Mouse (Mus musculus): ENCODE results near the gene Olfr71. TPM values are rescaled to one million over a fixed set of nuclear protein-coding genes. Genes with fewer than 3 reads are reported as not detected.
A peak's percentile ranks its signal among the peaks of the same experiment; 100 is the strongest.

The Olfr71 gene
- polyA plus RNA-seq, 1 experiment from 2014 or later, result not detected

DNA sequence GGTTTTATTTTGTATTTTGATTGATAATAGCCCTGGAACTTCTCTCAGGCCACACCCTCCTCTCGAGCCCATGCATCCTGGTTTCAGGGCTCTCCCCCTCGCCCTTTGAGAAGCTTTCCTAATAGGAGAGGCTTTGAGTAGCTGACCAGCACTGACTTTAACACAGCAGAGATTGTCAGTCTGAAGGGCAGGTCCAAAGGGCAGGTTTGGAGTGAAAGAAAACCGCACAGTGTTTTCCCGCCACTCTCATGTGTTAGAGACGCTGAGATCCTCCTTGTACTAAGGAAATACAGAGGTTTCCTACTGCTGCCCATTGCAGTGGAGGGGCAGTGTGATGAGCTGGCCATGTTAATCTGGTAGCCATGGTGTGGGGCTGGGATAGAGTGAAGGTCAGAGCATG lies 35.1 kb downstream of the Olfr71 start:
- Histone ChIP-seq H3K36me3 (ENCODE audit: control insufficient read depth, insufficient read depth, low read length) (peaks cover 34% of the 10 kb centered on the region), H3K4me3 (ENCODE audit: low read depth, low read length) (no peak overlapping the region), H3K9ac (replicated peaks; ENCODE audit: low read depth, low read length) (no peak overlapping the region), H3K27me3 (ENCODE audit: control insufficient read depth, insufficient read depth, low read length) (no peaks in the 10 kb centered on the region), H3K9me3 (ENCODE audit: control insufficient read depth, low read length) (no peaks in the 10 kb centered on the region), H3K4me1 (ENCODE audit: control insufficient read depth, insufficient read depth, low read length) (peaks cover 15% of the 10 kb centered on the region), H3K27ac (ENCODE audit: low read depth, low read length) (no peak overlapping the region), H3K4me2 (ENCODE audit: low read depth, low read length) (no peak overlapping the region)
- 86% methylated on average over 5 of the region's 5 CpGs for WGBS
- ATAC-seq (ENCODE audit: low read depth), result no peak

DNA sequence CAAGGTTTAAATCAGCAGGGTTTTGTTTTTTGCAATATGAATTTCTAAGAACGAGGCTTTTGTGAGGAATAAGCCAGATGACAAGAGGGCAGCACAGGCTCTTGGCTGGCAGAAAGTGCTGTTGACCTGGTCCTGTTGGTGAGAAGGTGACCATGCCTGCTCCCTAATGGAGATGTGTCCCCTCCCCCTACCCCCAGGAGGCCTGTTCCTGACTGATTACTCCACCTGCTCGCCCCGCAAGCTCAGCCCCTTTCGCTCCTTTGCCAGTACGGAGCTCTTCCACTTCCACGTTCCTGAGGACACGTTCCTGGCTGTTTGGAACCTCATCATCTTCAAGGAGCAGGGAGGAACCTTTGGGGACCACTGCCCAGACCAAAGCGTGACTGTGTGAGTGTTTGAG lies 36.4 kb downstream of the Olfr71 start:
- Histone ChIP-seq H3K36me3 (ENCODE audit: control insufficient read depth, insufficient read depth, low read length) (peaks cover 29% of the 10 kb centered on the region), H3K4me2 (ENCODE audit: low read depth, low read length) (no peak overlapping the region), H3K27ac (ENCODE audit: low read depth, low read length) (no peak overlapping the region), H3K27me3 (ENCODE audit: control insufficient read depth, insufficient read depth, low read length) (no peaks in the 10 kb centered on the region), H3K4me1 (ENCODE audit: control insufficient read depth, insufficient read depth, low read length) (peaks cover 19% of the 10 kb centered on the region), H3K4me3 (ENCODE audit: low read depth, low read length) (no peak overlapping the region), H3K9me3 (ENCODE audit: control insufficient read depth, low read length) (no peaks in the 10 kb centered on the region), H3K9ac (replicated peaks; ENCODE audit: low read depth, low read length) (no peak overlapping the region)
- WGBS, result 67% methylated on average over 8 of the region's 8 CpGs
- ATAC-seq (ENCODE audit: low read depth), result no peak

DNA sequence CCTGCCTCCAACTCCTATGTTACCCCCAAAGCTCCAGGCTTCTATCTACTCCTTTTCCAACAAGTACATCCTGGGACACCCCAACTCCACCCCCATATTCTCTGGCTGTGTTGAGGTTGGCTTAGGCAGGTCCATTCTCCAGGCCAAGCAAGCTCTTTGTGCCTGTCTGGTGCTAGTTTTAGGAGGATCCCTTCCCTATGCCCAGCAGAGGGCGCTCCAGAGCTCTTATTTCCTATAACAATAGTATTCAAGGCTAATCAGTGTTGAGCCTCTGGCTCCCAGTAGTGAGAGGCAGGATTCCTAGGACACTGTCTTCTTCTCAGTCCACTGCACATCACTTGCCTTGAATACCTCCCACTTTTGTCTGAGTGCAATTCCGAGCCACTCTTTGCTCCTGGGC lies 38.0 kb downstream of the Olfr71 start:
- 0 out of 2 replicates have a peak overlapping the region, but pooled peaks have one; percentile 11 for H3K9ac ChIP-seq (replicated peaks; ENCODE audit: low read depth, low read length)
- WGBS, result 2% methylated on average over 2 of the region's 2 CpGs
- H3K27me3 ChIP-seq (ENCODE audit: control insufficient read depth, insufficient read depth, low read length), result no peaks in the 10 kb centered on the region
- no peak overlapping the region for H3K27ac ChIP-seq (ENCODE audit: low read depth, low read length)
- ATAC-seq (ENCODE audit: low read depth), result no peak
- peak overlapping the region; percentile 10; the same call in 1 of the 2 replicates for H3K4me3 ChIP-seq (ENCODE audit: low read depth, low read length)
- H3K4me1 ChIP-seq (ENCODE audit: control insufficient read depth, insufficient read depth, low read length), result peaks cover 22% of the 10 kb centered on the region
- peak overlapping the region; percentile 93 for H3K4me2 ChIP-seq (ENCODE audit: low read depth, low read length)
- peaks cover 21% of the 10 kb centered on the region for H3K36me3 ChIP-seq (ENCODE audit: control insufficient read depth, insufficient read depth, low read length)
- no peaks in the 10 kb centered on the region for H3K9me3 ChIP-seq (ENCODE audit: control insufficient read depth, low read length)

DNA sequence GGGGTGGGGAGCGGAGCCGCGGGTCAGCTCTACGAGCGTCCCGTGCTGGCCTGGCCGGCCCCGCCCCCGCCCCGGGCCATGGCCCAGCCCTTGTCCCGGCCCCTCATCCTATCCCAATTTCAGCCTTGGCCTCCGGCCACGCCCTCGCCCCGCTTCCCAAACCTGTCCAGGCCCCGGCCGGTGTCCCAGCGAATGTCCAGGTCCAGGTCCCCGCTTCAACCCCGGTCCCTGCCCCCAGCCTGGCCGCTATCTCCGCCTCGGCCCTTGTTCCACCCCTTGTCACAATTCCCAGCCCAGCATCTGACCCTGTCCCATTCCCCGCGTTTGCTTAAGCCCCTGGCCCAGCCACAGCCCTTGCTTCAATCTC lies 40.6 kb downstream of the Olfr71 start:
- under 1% methylated on average over 16 of the region's 25 CpGs for WGBS
- peak overlapping the region; percentile 58; the same call in 1 of the 2 replicates for H3K27ac ChIP-seq (ENCODE audit: low read depth, low read length)
- ATAC-seq (ENCODE audit: low read depth), result peak; percentile 62
- peaks cover 22% of the 10 kb centered on the region for H3K4me1 ChIP-seq (ENCODE audit: control insufficient read depth, insufficient read depth, low read length)
- H3K4me3 ChIP-seq (ENCODE audit: low read depth, low read length), result peak overlapping the region; percentile 83
- peaks cover 2% of the 10 kb centered on the region for H3K36me3 ChIP-seq (ENCODE audit: control insufficient read depth, insufficient read depth, low read length)
- H3K9me3 ChIP-seq (ENCODE audit: control insufficient read depth, low read length), result no peaks in the 10 kb centered on the region
- peak overlapping the region; percentile 98 for H3K9ac ChIP-seq (replicated peaks; ENCODE audit: low read depth, low read length)
- no peaks in the 10 kb centered on the region for H3K27me3 ChIP-seq (ENCODE audit: control insufficient read depth, insufficient read depth, low read length)
- peak overlapping the region; percentile 93 for H3K4me2 ChIP-seq (ENCODE audit: low read depth, low read length)

DNA sequence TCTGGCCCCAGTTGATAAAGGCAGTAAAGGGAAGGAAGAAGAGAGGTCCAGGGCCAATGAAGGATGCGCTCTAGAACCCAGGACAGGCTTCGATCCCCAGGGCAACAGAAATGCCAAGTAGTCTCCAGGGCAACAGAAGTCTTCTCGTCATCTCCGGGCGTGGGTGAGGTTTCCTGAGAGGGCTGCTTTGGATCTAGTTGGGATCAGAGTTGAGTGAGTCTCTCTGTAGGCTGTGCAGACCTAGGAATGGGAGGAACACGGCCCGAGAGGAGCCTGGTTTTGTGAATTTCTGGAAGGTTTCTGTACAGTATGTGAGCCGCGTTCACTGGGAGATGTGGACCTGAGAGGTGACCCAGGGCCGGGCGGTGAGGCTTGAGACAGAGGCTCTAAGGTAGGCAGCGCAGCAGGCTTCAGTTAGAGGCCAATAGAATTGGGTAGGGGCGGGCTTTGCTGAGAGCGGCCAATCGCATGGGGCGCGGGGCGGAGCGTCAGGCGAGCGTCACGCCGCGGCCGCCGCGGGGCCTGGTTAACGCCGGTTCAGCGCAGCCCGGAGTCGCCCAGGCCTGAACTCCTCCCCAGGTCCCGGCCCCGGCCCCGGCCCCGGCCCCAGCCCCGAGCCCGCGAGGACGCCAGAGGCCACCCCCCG lies 41.1 kb downstream of the Olfr71 start, which contains the start of the genes Tmem8b and Fam221b:
Gene Tmem8b, plus strand, starts transcription at position 190 of the 646 bp plus-strand sequence.
Gene Fam221b, minus strand, starts transcription at position 364 of the 646 bp plus-strand sequence.
- Histone ChIP-seq H3K4me3 (ENCODE audit: low read depth, low read length) (peak within 1 kb of the TSS; percentile 83), H3K4me1 (ENCODE audit: control insufficient read depth, insufficient read depth, low read length) (peaks cover 22% of the 10 kb centered on the region), H3K27me3 (ENCODE audit: control insufficient read depth, insufficient read depth, low read length) (no peaks in the 10 kb centered on the region), H3K4me2 (ENCODE audit: low read depth, low read length) (peak within 1 kb of the TSS; percentile 93), H3K27ac (ENCODE audit: low read depth, low read length) (peak within 1 kb of the TSS; percentile 58), H3K36me3 (ENCODE audit: control insufficient read depth, insufficient read depth, low read length) (no peaks in the 10 kb centered on the region), H3K9me3 (ENCODE audit: control insufficient read depth, low read length) (no peaks in the 10 kb centered on the region), H3K9ac (replicated peaks; ENCODE audit: low read depth, low read length) (peak within 1 kb of the TSS; percentile 98)
- ATAC-seq (ENCODE audit: low read depth), result peak; percentile 94
- 1% methylated on average over 16 of the region's 41 CpGs for WGBS

DNA sequence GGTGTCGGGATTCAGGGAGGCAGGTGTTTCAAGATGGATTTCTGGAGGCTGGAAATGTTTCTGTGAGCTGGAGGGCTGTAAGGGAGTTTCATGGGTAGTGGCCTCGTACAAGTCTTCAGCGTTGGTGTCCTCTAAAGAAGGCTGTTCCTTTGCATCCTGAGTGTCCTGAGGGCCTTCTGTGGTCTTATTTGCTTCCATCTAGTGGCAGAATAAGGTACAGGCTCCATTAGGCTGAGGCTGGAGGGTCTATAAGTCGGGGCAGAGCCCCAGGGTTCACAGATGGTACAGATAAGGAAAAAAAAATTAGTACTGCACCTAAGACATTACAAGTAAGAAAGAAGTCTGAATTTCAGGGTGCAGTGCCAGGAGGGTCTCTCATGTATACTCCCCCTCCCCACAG lies 43.6 kb downstream of the Olfr71 start:
- Histone ChIP-seq H3K36me3 (ENCODE audit: control insufficient read depth, insufficient read depth, low read length) (no peaks in the 10 kb centered on the region), H3K4me2 (ENCODE audit: low read depth, low read length) (no peak overlapping the region), H3K27ac (ENCODE audit: low read depth, low read length) (no peak overlapping the region), H3K4me1 (ENCODE audit: control insufficient read depth, insufficient read depth, low read length) (peaks cover 19% of the 10 kb centered on the region), H3K9ac (replicated peaks; ENCODE audit: low read depth, low read length) (no peak overlapping the region), H3K4me3 (ENCODE audit: low read depth, low read length) (no peak overlapping the region), H3K9me3 (ENCODE audit: control insufficient read depth, low read length) (no peaks in the 10 kb centered on the region), H3K27me3 (ENCODE audit: control insufficient read depth, insufficient read depth, low read length) (peaks cover 8% of the 10 kb centered on the region)
- WGBS, result 33% methylated on average over 4 of the region's 4 CpGs
- ATAC-seq (ENCODE audit: low read depth), result no peak

DNA sequence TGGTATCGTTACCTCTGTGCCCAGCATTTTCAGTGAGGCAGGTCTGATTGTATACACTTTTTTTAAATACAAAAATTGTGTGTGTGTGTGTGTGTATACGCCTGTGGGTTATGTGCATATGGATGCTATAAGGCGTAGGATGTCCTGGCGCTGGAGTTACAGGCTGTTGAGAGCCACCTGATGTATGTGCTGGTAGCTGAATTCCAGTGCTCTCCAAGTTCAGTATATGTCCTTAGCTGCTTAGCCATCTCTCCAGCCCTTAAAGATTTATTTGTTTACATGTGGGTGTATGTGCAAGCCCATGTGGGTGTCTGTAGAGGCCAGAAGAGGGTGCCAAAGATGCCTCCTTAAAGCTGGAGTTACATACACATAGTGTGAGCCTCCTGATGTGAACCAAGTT lies 52.9 kb downstream of the Olfr71 start:
- Histone ChIP-seq H3K4me1 (ENCODE audit: control insufficient read depth, insufficient read depth, low read length) (no peaks in the 10 kb centered on the region; the same call in 1 of the 2 replicates), H3K27ac (ENCODE audit: low read depth, low read length) (no peak overlapping the region), H3K27me3 (ENCODE audit: control insufficient read depth, insufficient read depth, low read length) (0 out of 2 replicates have a peak, but pooled peaks cover 1% of the 10 kb centered on the region), H3K9ac (replicated peaks; ENCODE audit: low read depth, low read length) (0 out of 2 replicates have a peak overlapping the region, but pooled peaks have one; percentile 17), H3K4me2 (ENCODE audit: low read depth, low read length) (peak overlapping the region; percentile 41; the same call in 1 of the 2 replicates), H3K4me3 (ENCODE audit: low read depth, low read length) (peak overlapping the region; percentile 72), H3K36me3 (ENCODE audit: control insufficient read depth, insufficient read depth, low read length) (no peaks in the 10 kb centered on the region), H3K9me3 (ENCODE audit: control insufficient read depth, low read length) (no peaks in the 10 kb centered on the region)
- no peak for ATAC-seq (ENCODE audit: low read depth)
- 52% methylated on average over 4 of the region's 4 CpGs for WGBS

DNA sequence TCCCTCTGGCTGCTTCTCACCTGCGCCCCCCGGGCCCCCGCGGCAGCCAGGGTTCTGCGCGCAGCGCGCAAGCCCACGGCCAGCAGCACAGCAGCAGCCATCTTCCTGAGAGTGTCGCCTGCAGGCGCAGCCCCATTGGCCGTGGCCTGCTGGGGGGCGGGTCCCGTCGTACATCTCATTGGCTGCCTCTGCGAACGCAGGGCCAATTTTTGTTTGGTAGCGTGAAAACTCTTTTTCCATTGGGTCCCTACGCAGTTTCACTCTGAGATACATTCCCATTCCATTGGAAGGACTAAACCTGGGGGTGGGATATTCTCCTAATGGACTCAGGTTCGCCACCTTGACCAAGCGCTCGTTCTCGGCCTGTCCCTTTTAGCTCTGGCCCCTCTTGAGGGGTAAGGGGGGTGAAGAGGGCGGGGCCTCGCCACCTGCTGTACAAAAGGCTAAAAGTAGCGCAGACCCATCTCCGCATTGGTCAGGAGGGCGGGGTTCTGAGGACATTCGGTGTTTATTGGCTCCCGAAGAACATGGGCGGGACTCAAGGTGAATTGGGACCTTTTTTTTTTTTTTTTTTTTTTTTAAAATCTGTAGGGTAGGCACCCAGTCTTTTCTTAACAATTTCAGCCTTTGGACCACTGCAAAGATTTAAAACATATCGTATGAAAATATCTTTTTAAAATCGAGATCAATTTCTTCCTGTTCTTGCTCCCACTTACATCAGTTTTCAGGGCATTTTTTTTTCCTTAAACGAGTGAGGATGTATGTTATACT lies 53.5 kb downstream of the Olfr71 start, which contains the start of gene Hint2:
Gene Hint2, minus strand, starts transcription at position 128 of the 771 bp plus-strand sequence.
- Histone ChIP-seq H3K27me3 (ENCODE audit: control insufficient read depth, insufficient read depth, low read length) (no peaks in the 10 kb centered on the region), H3K4me3 (ENCODE audit: low read depth, low read length) (peak within 1 kb of the TSS; percentile 72), H3K27ac (ENCODE audit: low read depth, low read length) (peak within 1 kb of the TSS; percentile 92), H3K4me1 (ENCODE audit: control insufficient read depth, insufficient read depth, low read length) (no peaks in the 10 kb centered on the region; the same call in 1 of the 2 replicates), H3K9me3 (ENCODE audit: control insufficient read depth, low read length) (no peaks in the 10 kb centered on the region), H3K9ac (replicated peaks; ENCODE audit: low read depth, low read length) (peak within 1 kb of the TSS; percentile 78), H3K36me3 (ENCODE audit: control insufficient read depth, insufficient read depth, low read length) (no peaks in the 10 kb centered on the region), H3K4me2 (ENCODE audit: low read depth, low read length) (peak within 1 kb of the TSS; percentile 83)
- WGBS, result under 1% methylated on average over 34 of the region's 34 CpGs
- peak; percentile 98 for ATAC-seq (ENCODE audit: low read depth)
